Mouse (Mus musculus) spleen, adult 2 months (tissue): ENCODE results near the gene Tab1.

Experiments
- CTCF ChIP-seq: fragments of 200-500 bp; IDR thresholded peaks from 2 replicates; pipeline ENCODE4 v1.5.1; 2011; ENCODE audit warnings: mild to moderate bottlenecking, inconsistent platforms; ENCODE audit not compliant: insufficient read depth, insufficient read length, insufficient replicate concordance; ENCODE audit errors: extremely low read depth
- POLR2A ChIP-seq: fragments of 200-500 bp; IDR thresholded peaks from 2 replicates; pipeline ENCODE4 v1.6.1; 2011; ENCODE audit warnings: low read depth, low read length, inconsistent platforms

GRCm38 (mm10) chr15:80158001-80158706 is 25.2 kb downstream of the Tab1 start:
- TF ChIP-seq CTCF: no peak
- TF ChIP-seq POLR2A: no peak
